Mouse (Mus musculus): ENCODE measurements around the gene Vps51. TPM values are rescaled to one million over a fixed set of nuclear protein-coding genes. Genes with fewer than 3 reads are reported as not detected.
A peak's percentile ranks its signal among the peaks of the same experiment; 100 is the strongest.

The Vps51 gene
- polyA plus RNA-seq (2012; fragmentation: generic; extraction: Trizol): 49.1 TPM

- Histone ChIP-seq H3K27me3 (ENCODE audit: control insufficient read depth, insufficient read depth, insufficient read length) (no peaks in the 10 kb centered on the region), H3K4me2 (ENCODE audit: low read depth) (peak within 1 kb of the TSS; percentile 95), H3ac (ENCODE audit: control insufficient read depth, insufficient read length) (peak within 1 kb of the TSS; percentile 17), H3K36me3 (ENCODE audit: control insufficient read depth, insufficient read depth) (peaks cover 3% of the 10 kb centered on the region), H3K79me2 (ENCODE audit: control insufficient read depth, insufficient read depth) (peaks cover 17% of the 10 kb centered on the region), H3K4me3 (peak within 1 kb of the TSS; percentile 65)
- TF ChIP-seq MAX (IDR thresholded peaks at IDR 0.05; ENCODE audit: low read depth): peak; percentile 75
- no peak for TF ChIP-seq USF1 (IDR thresholded peaks at IDR 0.05; ENCODE audit: low read depth)
- peak in 2 of 3 experiments; percentile 44 to 52 for TF ChIP-seq MYOD1 (IDR thresholded peaks at IDR 0.05; ENCODE audit: control insufficient read depth in 1 of 3, insufficient read length in 2 of 3, low read depth in 2 of 3)
- peak in 2 of 3 experiments; percentile 38 to 77 for TF ChIP-seq MYOG (IDR thresholded peaks at IDR 0.05; ENCODE audit: control insufficient read depth in 1 of 3, insufficient read depth in 1 of 3, insufficient read length in 2 of 3, low read depth in 2 of 3)
- TF ChIP-seq TCF3 (IDR thresholded peaks at IDR 0.05; ENCODE audit: insufficient read length, low read depth): no peak
- TF ChIP-seq POLR2AphosphoS2 (IDR thresholded peaks at IDR 0.05; ENCODE audit: insufficient read length, low read depth): peak; percentile 64
- TF ChIP-seq SRF (IDR thresholded peaks at IDR 0.05; ENCODE audit: control insufficient read depth, insufficient read length, low read depth): peak; percentile 78
- no peak for TF ChIP-seq TCF12 (IDR thresholded peaks at IDR 0.05; ENCODE audit: insufficient read depth, poor library complexity, severe bottlenecking)
- TF ChIP-seq REST (IDR thresholded peaks at IDR 0.05; ENCODE audit: insufficient read depth, insufficient read length): no peak
- TF ChIP-seq E2F4 (IDR thresholded peaks at IDR 0.05; ENCODE audit: insufficient read depth): no peak
- peak; percentile 55 for TF ChIP-seq POLR2A (IDR thresholded peaks at IDR 0.05; ENCODE audit: insufficient read length, low read depth)
- 0 out of 2 replicates have a peak, but pooled peaks have one; percentile 1 for TF ChIP-seq CEBPB (IDR thresholded peaks at IDR 0.05; ENCODE audit: insufficient read depth, poor library complexity, severe bottlenecking)
Measured at GRCm38 (mm10) chr19:6076564-6077393, at the start of gene Vps51. TSS of gene Vps51 (minus strand) at chr19:6077231.

- Histone ChIP-seq H3K27me3 (ENCODE audit: control insufficient read depth, insufficient read depth, insufficient read length) (no peaks in the 10 kb centered on the region), H3K36me3 (ENCODE audit: control insufficient read depth, insufficient read depth) (peaks cover 4% of the 10 kb centered on the region), H3K79me2 (ENCODE audit: control insufficient read depth, insufficient read depth) (no peaks in the 10 kb centered on the region), H3ac (ENCODE audit: control insufficient read depth, insufficient read length) (no peak overlapping the region), H3K4me2 (ENCODE audit: low read depth) (no peak overlapping the region), H3K4me3 (no peak overlapping the region)
- TF ChIP-seq E2F4 (IDR thresholded peaks at IDR 0.05; ENCODE audit: insufficient read depth): no peak
- no peak for TF ChIP-seq CEBPB (IDR thresholded peaks at IDR 0.05; ENCODE audit: insufficient read depth, poor library complexity, severe bottlenecking)
- no peak for TF ChIP-seq POLR2AphosphoS2 (IDR thresholded peaks at IDR 0.05; ENCODE audit: insufficient read length, low read depth)
- no peak for TF ChIP-seq MAX (IDR thresholded peaks at IDR 0.05; ENCODE audit: low read depth)
- TF ChIP-seq MYOG (IDR thresholded peaks at IDR 0.05; ENCODE audit: control insufficient read depth in 1 of 3, insufficient read depth in 1 of 3, insufficient read length in 2 of 3, low read depth in 2 of 3): no peak
Measured at GRCm38 (mm10) chr19:6126289-6126688, 49.3 kb upstream of the Vps51 start.

GRCm38 (mm10) chr19:6124898-6125297 is 47.9 kb upstream of the Vps51 start:
- Histone ChIP-seq H3K36me3 (ENCODE audit: control insufficient read depth, insufficient read depth) (peaks cover 4% of the 10 kb centered on the region), H3K79me2 (ENCODE audit: control insufficient read depth, insufficient read depth) (no peaks in the 10 kb centered on the region), H3K27me3 (ENCODE audit: control insufficient read depth, insufficient read depth, insufficient read length) (no peaks in the 10 kb centered on the region), H3ac (ENCODE audit: control insufficient read depth, insufficient read length) (no peak overlapping the region), H3K4me2 (ENCODE audit: low read depth) (no peak overlapping the region), H3K4me3 (no peak overlapping the region)
- no peak for TF ChIP-seq CEBPB (IDR thresholded peaks at IDR 0.05; ENCODE audit: insufficient read depth, poor library complexity, severe bottlenecking)
- no peak for TF ChIP-seq POLR2AphosphoS2 (IDR thresholded peaks at IDR 0.05; ENCODE audit: insufficient read length, low read depth)

GRCm38 (mm10) chr19:6123330-6123729 is 46.3 kb upstream of the Vps51 start:
- H3K36me3 ChIP-seq (ENCODE audit: control insufficient read depth, insufficient read depth): peaks cover 4% of the 10 kb centered on the region
- H3K4me3 ChIP-seq: no peak overlapping the region
- no peak overlapping the region for H3ac ChIP-seq (ENCODE audit: control insufficient read depth, insufficient read length)
- H3K27me3 ChIP-seq (ENCODE audit: control insufficient read depth, insufficient read depth, insufficient read length): no peaks in the 10 kb centered on the region
- TF ChIP-seq MYOD1 (IDR thresholded peaks at IDR 0.05; ENCODE audit: control insufficient read depth in 1 of 3, insufficient read length in 2 of 3, low read depth in 2 of 3) (no peak), TCF12 (IDR thresholded peaks at IDR 0.05; ENCODE audit: insufficient read depth, poor library complexity, severe bottlenecking) (no peak), MYOG (IDR thresholded peaks at IDR 0.05; ENCODE audit: control insufficient read depth in 1 of 3, insufficient read depth in 1 of 3, insufficient read length in 2 of 3, low read depth in 2 of 3) (no peak), CEBPB (IDR thresholded peaks at IDR 0.05; ENCODE audit: insufficient read depth, poor library complexity, severe bottlenecking) (no peak), POLR2A (IDR thresholded peaks at IDR 0.05; ENCODE audit: insufficient read length, low read depth) (no peak), POLR2AphosphoS2 (IDR thresholded peaks at IDR 0.05; ENCODE audit: insufficient read length, low read depth) (no peak), USF1 (IDR thresholded peaks at IDR 0.05; ENCODE audit: low read depth) (no peak), E2F4 (IDR thresholded peaks at IDR 0.05; ENCODE audit: insufficient read depth) (no peak), REST (IDR thresholded peaks at IDR 0.05; ENCODE audit: insufficient read depth, insufficient read length) (no peak), MAX (IDR thresholded peaks at IDR 0.05; ENCODE audit: low read depth) (no peak), SRF (IDR thresholded peaks at IDR 0.05; ENCODE audit: control insufficient read depth, insufficient read length, low read depth) (no peak), TCF3 (IDR thresholded peaks at IDR 0.05; ENCODE audit: insufficient read length, low read depth) (no peak)
- no peaks in the 10 kb centered on the region for H3K79me2 ChIP-seq (ENCODE audit: control insufficient read depth, insufficient read depth)
- H3K4me2 ChIP-seq (ENCODE audit: low read depth): no peak overlapping the region

- Histone ChIP-seq H3K4me2 (ENCODE audit: low read depth) (no peak overlapping the region), H3K27me3 (ENCODE audit: control insufficient read depth, insufficient read depth, insufficient read length) (no peaks in the 10 kb centered on the region)
- TF ChIP-seq TCF3 (IDR thresholded peaks at IDR 0.05; ENCODE audit: insufficient read length, low read depth) (no peak), MAX (IDR thresholded peaks at IDR 0.05; ENCODE audit: low read depth) (no peak), POLR2AphosphoS2 (IDR thresholded peaks at IDR 0.05; ENCODE audit: insufficient read length, low read depth) (no peak), USF1 (IDR thresholded peaks at IDR 0.05; ENCODE audit: low read depth) (no peak), CEBPB (IDR thresholded peaks at IDR 0.05; ENCODE audit: insufficient read depth, poor library complexity, severe bottlenecking) (no peak), MYOG (IDR thresholded peaks at IDR 0.05; ENCODE audit: control insufficient read depth in 1 of 3, insufficient read depth in 1 of 3, insufficient read length in 2 of 3, low read depth in 2 of 3) (no peak), SRF (IDR thresholded peaks at IDR 0.05; ENCODE audit: control insufficient read depth, insufficient read length, low read depth) (no peak), REST (IDR thresholded peaks at IDR 0.05; ENCODE audit: insufficient read depth, insufficient read length) (no peak), POLR2A (IDR thresholded peaks at IDR 0.05; ENCODE audit: insufficient read length, low read depth) (no peak), TCF12 (IDR thresholded peaks at IDR 0.05; ENCODE audit: insufficient read depth, poor library complexity, severe bottlenecking) (no peak), E2F4 (IDR thresholded peaks at IDR 0.05; ENCODE audit: insufficient read depth) (no peak), MYOD1 (IDR thresholded peaks at IDR 0.05; ENCODE audit: control insufficient read depth in 1 of 3, insufficient read length in 2 of 3, low read depth in 2 of 3) (no peak)
Measured at GRCm38 (mm10) chr19:6121761-6122160, 44.7 kb upstream of the Vps51 start.

More at GRCm38 (mm10) chr19:6121761-6122160, 44.7 kb upstream of the Vps51 start:
- H3K79me2 ChIP-seq (ENCODE audit: control insufficient read depth, insufficient read depth): peaks cover 10% of the 10 kb centered on the region
- H3ac ChIP-seq (ENCODE audit: control insufficient read depth, insufficient read length): no peak overlapping the region
- H3K36me3 ChIP-seq (ENCODE audit: control insufficient read depth, insufficient read depth): peaks cover 4% of the 10 kb centered on the region
- H3K4me3 ChIP-seq: no peak overlapping the region
